Mouse (Mus musculus) midbrain, postnatal 0 days (tissue): ENCODE measurements around the gene Trpc4ap. TPM values are rescaled to one million over a fixed set of nuclear protein-coding genes. Genes with fewer than 3 reads are reported as not detected.
A peak's percentile ranks its signal among the peaks of the same experiment; 100 is the strongest.
"Not testable (repeated sequence)": the region's sequence is repeated elsewhere in the genome, so short reads cannot be mapped to it uniquely, and the experiment has no call there.

ENCODE experiments used
- ATAC-seq: fragments of 200-750 bp; cut with Nextera tagmentation; 2 replicates; pipeline ENCODE4 v1.8.0; 2017; ENCODE audit warnings: moderate number of reproducible peaks, mild to moderate bottlenecking, moderate TSS enrichment, moderate library complexity; ENCODE audit not compliant: low FRiP score
- DNase-seq: peaks from one replicate; pipeline ENCODE4 v3.0.0-alpha.2; 2015; ENCODE audit warnings: low spot score
- H3K27ac ChIP-seq: fragments of 300-500 bp; sonication (generic); 2 replicates; pipeline ENCODE4 v1.5.1; 2014; ENCODE audit warnings: low read depth, mild to moderate bottlenecking, low read length, mixed read lengths
- H3K27me3 ChIP-seq: fragments of 300-500 bp; sonication (generic); 2 replicates; pipeline ENCODE4 v1.6.1; 2014; ENCODE audit warnings: low read length, control low read depth, mixed read lengths; ENCODE audit not compliant: insufficient read depth
- H3K36me3 ChIP-seq: fragments of 300-500 bp; sonication (generic); 2 replicates; pipeline ENCODE4 v1.6.1; 2014; ENCODE audit warnings: low read length, control low read depth, mixed read lengths; ENCODE audit not compliant: insufficient read depth
- H3K4me1 ChIP-seq: fragments of 300-500 bp; sonication (generic); 2 replicates; pipeline ENCODE4 v1.6.1; 2014; ENCODE audit warnings: mild to moderate bottlenecking, control low read depth, antibody characterized with exemption, low read length, mixed read lengths; ENCODE audit not compliant: insufficient read depth
- H3K4me2 ChIP-seq: fragments of 300-500 bp; sonication (generic); 2 replicates; pipeline ENCODE4 v1.6.1; 2014; ENCODE audit warnings: low read depth, mild to moderate bottlenecking, low read length, mixed read lengths; ENCODE audit not compliant: poor library complexity, severe bottlenecking
- H3K4me3 ChIP-seq: fragments of 300-500 bp; sonication (generic); 2 replicates; pipeline ENCODE4 v1.5.1; 2014; ENCODE audit warnings: low read depth, mild to moderate bottlenecking, low read length, moderate library complexity
- H3K9ac ChIP-seq: fragments of 300-500 bp; sonication (generic); replicated peaks from 2 replicates; pipeline ENCODE4 v1.6.1; 2014; ENCODE audit warnings: mild to moderate bottlenecking, low read length, moderate library complexity, mixed read lengths; ENCODE audit not compliant: poor library complexity, severe bottlenecking
- H3K9me3 ChIP-seq: fragments of 300-500 bp; sonication (generic); 2 replicates; pipeline ENCODE4 v1.6.1; 2016; ENCODE audit warnings: low read length, control low read depth
- CTCF ChIP-seq: IDR thresholded peaks from 2 replicates; pipeline ENCODE4 v1.5.1; 2016; ENCODE audit warnings: antibody characterized with exemption, mild to moderate bottlenecking
- WGBS: fragments of 180-500 bp; shearing (Covaris S2); extraction: QIAGEN DNeasy Blood & Tissue Kit; methylation state at CpG from one replicate; pipeline ENCODE4 v1.1.7; 2014; 5-methylcytosine and 5-hydroxymethylcytosine counted together
- polyA plus RNA-seq: library from polyadenylated mRNA; unstranded; fragments of >200 nt; fragmentation: Nextera tagmentation; extraction: Ambion mirVana; gene quantifications from 2 replicates; pipeline ENCODE4 v1.2.1, GENCODE M21; 2015
- total RNA-seq: library from RNA; depleted of rRNA; stranded (reverse); fragments of >200 nt; gene quantifications from 2 replicates; pipeline ENCODE4 v1.2.3, GENCODE M21; 2014

Trpc4ap gene
- total and polyA plus RNA-seq, 2 experiments from 2014 or later = 122 to 155 TPM

DNA sequence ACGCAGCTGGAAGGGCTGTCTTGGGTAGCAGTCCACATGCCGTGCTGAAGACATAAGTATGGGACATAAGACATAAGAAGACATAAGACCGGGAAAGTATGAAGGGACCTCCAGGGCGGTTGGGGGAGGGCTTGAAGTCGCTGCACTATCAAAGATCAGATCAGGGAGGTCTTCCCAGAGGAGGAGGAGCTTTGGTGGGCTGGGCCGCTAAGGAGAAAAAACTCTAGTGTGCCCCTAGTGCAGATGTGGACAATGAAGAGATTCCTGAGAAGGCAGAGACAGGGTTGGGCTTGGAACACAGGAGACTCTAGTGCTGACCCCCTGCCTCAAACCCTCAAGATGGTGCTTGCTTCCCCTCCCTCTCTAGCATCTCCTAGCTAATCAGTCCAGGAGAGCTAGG lies 75.2 kb downstream of the Trpc4ap start:
- Histone ChIP-seq H3K27ac (no peak overlapping the region), H3K36me3 (no peaks in the 10 kb centered on the region), H3K9me3 (no peaks in the 10 kb centered on the region), H3K4me1 (peaks cover 3% of the 10 kb centered on the region; the same call in 1 of the 2 replicates), H3K9ac (no peak overlapping the region), H3K4me2 (no peak overlapping the region), H3K4me3 (no peak overlapping the region), H3K27me3 (no peaks in the 10 kb centered on the region; the same call in 1 of the 2 replicates)
- no peak for ATAC-seq
- TF ChIP-seq CTCF = no peak
- no peak for DNase-seq
- WGBS = 58% methylated on average over 6 of the region's 6 CpGs

DNA sequence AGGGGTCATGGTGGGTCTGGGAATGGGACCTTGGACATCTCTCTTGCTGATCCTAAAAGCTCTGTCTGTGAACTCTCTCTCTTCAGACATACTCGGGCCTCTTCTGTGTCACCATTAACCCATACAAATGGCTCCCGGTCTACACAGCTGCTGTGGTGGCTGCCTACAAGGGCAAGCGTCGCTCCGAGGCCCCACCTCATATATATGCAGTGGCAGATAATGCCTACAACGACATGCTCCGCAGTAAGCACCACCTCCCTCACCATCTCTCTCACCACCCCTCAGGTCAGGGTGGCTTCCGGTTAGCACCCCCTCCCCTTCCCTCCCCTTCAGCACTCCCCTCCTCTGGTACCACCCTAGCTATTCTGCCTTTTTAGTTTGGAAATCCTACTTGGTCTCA lies 78.2 kb downstream of the Trpc4ap start:
- Histone ChIP-seq H3K27ac (no peak overlapping the region), H3K9ac (no peak overlapping the region), H3K4me2 (peak overlapping the region; percentile 28; the same call in 1 of the 2 replicates), H3K4me1 (peaks cover 3% of the 10 kb centered on the region; the same call in 1 of the 2 replicates), H3K27me3 (no peaks in the 10 kb centered on the region), H3K4me3 (no peak overlapping the region), H3K36me3 (no peaks in the 10 kb centered on the region), H3K9me3 (no peaks in the 10 kb centered on the region)
- DNase-seq (no peak), ATAC-seq (no peak)
- 73% methylated on average over 8 of the region's 8 CpGs for WGBS
- TF ChIP-seq CTCF = no peak

DNA sequence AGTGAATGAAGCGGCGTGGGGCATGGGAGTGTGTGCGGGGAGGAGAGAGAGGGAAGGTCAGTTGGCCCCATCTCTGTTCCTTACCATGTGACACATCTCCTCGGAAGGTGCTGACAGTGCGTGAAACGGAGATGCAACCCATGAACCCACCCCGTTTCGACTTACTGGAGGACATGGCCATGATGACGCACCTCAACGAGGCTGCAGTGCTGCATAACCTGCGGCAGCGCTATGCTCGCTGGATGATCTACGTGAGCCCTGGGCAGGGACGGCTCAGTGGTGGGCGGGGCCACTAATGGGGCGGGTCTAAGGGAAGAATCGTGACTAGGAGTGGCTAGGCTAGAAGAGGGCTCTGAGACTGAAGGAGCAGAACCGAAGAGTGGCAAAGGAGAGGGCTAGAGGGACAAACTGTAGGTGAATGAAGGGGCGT lies 78.8 kb downstream of the Trpc4ap start:
- 8% methylated on average over 20 of the region's 20 CpGs for WGBS
- DNase-seq (peak; percentile 66), ATAC-seq (peak; percentile 79)
- peak overlapping the region; percentile 17 for H3K4me3 ChIP-seq
- peaks cover 3% of the 10 kb centered on the region; the same call in 1 of the 2 replicates for H3K4me1 ChIP-seq
- peak overlapping the region; percentile 28 for H3K4me2 ChIP-seq
- TF ChIP-seq CTCF = no peak
- H3K27me3 ChIP-seq = no peaks in the 10 kb centered on the region
- no peaks in the 10 kb centered on the region for H3K9me3 ChIP-seq
- H3K27ac ChIP-seq = no peak overlapping the region
- H3K36me3 ChIP-seq = no peaks in the 10 kb centered on the region
- no peak overlapping the region for H3K9ac ChIP-seq

DNA sequence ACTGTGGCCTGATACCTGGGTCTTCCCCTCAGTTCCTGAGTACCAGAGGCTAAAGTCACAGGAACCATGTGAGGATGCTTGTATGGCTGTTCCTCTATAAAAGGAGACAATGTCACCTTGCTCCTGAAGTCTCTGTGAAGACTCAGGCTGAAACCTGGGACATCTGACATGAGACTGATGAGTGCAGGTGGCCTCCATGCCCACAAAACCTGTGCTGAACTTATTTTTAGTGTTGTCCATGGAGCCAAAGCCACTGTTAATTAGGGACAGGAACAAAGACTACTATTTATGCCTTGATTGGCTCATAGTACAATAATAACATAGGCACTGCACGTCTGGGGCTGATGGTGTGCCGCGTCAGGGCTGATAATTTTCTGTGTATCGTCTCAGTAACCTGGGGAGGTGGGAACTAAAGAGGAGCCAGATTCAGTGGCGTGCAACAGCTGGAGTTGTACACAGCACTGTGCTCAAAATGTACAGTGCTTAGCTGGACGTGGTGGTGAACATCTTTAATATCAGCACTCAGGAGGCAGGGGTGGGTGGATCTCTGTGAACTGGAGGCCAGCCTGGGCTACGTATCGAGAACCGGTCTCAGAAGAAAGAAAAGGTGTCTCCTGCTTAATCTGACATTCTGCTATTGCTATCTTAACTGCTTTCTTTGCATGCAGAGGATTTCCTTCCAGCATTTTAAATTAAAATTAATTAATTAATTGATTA lies 80.2 kb downstream of the Trpc4ap start:
- Histone ChIP-seq H3K4me2 (no peak overlapping the region), H3K27ac (no peak overlapping the region), H3K4me1 (peaks cover 3% of the 10 kb centered on the region; the same call in 1 of the 2 replicates), H3K9me3 (no peaks in the 10 kb centered on the region), H3K4me3 (no peak overlapping the region), H3K36me3 (no peaks in the 10 kb centered on the region), H3K9ac (no peak overlapping the region), H3K27me3 (no peaks in the 10 kb centered on the region)
- ATAC-seq (no peak), DNase-seq (no peak)
- 86% methylated on average over 9 of the region's 9 CpGs for WGBS
- no peak for TF ChIP-seq CTCF

DNA sequence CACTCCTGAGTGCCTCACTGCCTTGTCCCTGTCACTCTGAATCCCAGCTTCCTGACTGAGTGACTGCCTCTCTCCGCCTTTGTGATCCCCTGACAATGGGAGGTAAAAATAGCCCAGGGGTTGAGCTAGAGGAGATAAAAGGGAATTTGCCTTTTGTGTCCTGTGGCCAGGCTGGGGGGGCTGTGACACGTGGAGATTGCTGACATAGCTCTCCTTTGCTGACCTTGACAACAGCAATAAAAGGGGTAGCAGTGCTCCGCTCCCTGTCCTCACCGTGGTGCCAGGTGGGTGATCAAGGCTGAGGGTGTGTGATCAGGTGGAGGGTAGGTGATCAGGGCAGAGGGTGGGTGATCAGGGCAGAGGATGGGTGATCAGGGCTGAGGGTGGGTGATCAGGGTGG lies 81.2 kb downstream of the Trpc4ap start, which contains the start of gene Myh7b:
TSS of gene Myh7b (plus strand) at position 235 of the 400 bp plus-strand sequence.
- H3K36me3 ChIP-seq = no peaks in the 10 kb centered on the region
- H3K4me1 ChIP-seq = peaks cover 3% of the 10 kb centered on the region; the same call in 1 of the 2 replicates
- H3K9ac ChIP-seq = no peak within 1 kb of the TSS
- ATAC-seq = no peak
- no peak within 1 kb of the TSS for H3K4me2 ChIP-seq
- H3K4me3 ChIP-seq = no peak within 1 kb of the TSS
- no peaks in the 10 kb centered on the region for H3K27me3 ChIP-seq
- H3K27ac ChIP-seq = no peak within 1 kb of the TSS
- DNase-seq = no peak
- TF ChIP-seq CTCF = no peak
- WGBS = 30% methylated on average over 4 of the region's 4 CpGs
- no peaks in the 10 kb centered on the region for H3K9me3 ChIP-seq

DNA sequence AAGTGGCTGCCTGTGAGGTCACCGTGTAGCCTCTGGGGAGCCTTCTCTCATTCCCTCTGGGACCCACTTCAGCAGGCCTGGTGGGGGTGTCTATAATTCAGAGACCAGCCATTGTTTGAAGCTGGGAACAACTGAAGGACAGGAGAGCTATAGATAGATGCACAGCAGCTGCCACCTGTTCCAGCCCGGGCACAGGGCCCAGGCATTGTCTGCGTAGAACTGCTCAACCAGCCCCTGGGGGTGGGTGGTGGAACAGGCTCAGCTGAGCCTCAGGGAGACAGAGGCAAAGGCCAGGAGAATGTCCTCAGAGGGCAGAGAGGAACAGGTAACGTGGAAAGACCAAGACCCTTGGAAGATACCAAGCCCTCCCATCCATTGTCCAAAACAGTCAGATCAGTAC lies 85.8 kb downstream of the Trpc4ap start:
- no peak for DNase-seq
- H3K27ac ChIP-seq = no peak overlapping the region
- ATAC-seq = no peak

DNA sequence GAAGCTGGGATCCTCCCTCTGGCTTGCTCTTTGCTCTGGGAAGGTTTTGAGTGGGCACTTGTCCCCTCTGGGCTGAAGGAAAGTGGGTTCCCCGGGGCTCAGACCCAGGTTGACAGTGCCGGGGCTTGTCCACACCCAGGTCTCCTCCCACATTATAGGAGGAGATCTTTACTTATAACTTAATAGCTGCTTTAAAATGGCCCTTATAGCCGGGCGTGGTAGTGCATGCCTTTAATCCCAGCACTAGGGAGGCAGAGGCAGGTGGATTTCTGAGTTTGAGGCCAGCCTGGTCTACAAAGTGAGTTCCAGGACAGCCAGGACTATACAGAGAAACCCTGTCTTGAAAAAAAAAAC lies 87.0 kb downstream of the Trpc4ap start:
- H3K4me3 ChIP-seq, DNase-seq, H3K4me2 ChIP-seq, H3K4me1 ChIP-seq, H3K9me3 ChIP-seq, H3K27ac ChIP-seq, ATAC-seq, H3K36me3 ChIP-seq, H3K9ac ChIP-seq, H3K27me3 ChIP-seq: not testable (repeated sequence)
- whole genome bisulfite sequencing = 77% methylated on average over 4 of the region's 4 CpGs

More for the DNA sequence above, 85.8 kb downstream of the Trpc4ap start:
- Histone ChIP-seq H3K36me3 (no peaks in the 10 kb centered on the region), H3K4me1 (no peaks in the 10 kb centered on the region), H3K9ac (no peak overlapping the region), H3K27me3 (no peaks in the 10 kb centered on the region), H3K9me3 (no peaks in the 10 kb centered on the region), H3K4me2 (no peak overlapping the region), H3K4me3 (no peak overlapping the region)
- WGBS = 85% methylated on average over 4 of the region's 4 CpGs
- no peak for TF ChIP-seq CTCF
